Mouse (Mus musculus): ENCODE measurements at regions not wholly inside any gene's neighbourhood (a gene's known extent, or its start where the extent isn't known, plus 50 kb on each side); places are given as distances from the start of the nearest gene placed in this dataset.

DNA sequence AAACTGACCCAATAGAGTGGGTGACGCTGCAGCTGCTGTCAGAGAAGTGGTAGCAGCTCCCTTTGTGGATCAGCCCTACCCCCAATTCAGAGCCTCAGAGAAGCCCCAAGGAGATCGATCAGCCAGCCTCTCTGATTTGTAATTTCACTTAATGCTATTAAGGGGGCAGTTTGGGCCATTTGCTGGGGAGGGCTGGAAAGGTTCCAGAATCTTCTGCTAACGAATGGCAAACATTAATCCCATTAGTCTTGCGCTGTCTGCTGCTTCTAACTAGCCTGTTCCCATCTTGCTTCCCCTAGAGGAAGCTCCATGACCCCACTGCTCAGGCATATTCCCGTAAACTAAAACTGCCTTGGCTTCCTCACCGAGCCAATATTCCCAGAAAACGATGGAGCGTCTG, 59.9 kb upstream of the Lrrn2 start:
- DNase-seq, result no peak

DNA sequence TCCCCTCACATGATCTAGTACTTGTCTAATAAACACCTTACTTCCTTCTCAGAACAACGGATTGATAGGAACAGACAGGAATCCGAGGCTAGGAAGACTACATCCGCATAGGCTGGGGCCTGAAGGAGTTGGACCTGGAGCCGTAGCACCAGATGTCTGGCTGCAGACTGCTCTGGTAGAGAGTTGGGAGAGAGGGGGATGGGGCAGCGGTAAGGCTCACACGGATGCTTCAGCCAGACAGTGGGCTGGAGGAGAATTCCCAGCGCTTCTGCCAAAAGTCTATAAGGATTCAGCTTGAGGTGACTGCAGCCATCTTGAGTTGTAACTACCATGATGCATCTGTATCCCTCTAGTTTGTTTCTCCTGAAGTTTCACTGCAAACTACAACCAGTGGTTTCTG, 61.8 kb upstream of the Lrrn2 start:
- no peak for DNase-seq

DNA sequence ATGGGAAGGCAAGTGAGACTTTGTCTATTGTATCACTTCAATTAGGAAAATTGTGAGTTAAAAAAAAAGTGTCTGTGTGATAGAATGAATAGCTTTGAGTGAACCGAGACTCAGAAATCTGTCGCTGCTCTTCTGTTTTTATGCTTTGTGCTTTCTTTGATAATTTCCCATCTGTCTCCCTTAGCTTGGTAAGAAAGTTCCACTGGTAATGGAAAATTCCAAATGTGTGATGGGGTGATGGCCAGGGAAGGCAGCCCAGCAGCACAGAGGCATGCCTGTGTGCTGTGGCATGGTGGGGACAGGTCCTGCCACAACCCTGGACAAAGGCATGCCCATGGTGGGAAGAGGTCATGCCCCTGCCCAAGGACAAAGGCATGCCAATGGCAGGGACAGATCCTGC, 62.7 kb upstream of the Lrrn2 start:
- no peak for DNase-seq

DNA sequence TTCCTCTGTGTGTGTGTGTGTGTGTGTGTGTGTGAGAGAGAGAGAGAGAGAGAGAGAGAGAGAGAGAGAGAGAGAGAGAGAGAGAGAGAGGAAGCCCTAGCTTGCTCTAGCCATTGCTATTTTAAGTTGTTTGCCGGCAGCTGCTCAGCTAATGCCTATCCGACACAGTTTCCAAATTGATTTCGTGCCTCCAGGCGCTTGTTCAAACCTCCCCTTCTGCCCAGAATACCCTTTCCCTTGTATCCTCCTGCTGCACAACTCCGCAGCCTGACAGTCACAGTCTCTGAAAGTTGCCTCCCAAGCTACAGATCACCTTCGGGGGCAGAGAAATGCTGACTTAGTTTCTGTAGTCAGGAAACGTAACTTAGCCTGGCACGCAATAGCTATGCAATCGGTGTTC, 63.9 kb upstream of the Nfasc start:
- DNase-seq, result no peak

DNA sequence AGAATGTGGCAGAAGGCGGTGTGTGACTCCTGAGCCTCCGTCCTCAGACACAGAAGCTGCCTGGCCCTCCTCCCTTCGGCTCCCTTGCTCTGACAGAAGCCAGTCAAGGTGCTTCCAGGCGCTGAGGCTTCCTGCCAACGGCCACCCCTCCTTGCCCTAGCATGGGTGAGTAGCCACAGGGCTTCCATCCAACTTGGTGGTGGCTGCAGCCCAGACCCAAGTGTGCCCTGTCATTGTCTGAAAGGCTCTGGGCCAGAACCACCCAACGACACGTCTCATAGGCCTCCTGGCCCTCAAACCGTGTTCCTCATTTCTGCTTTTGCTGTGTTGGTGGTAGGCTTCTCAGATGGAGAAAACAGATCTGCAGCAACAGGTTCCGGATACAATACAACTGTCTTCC, 62.2 kb upstream of the Nfasc start:
- DNase-seq, result peak; percentile 24 to 54

DNA sequence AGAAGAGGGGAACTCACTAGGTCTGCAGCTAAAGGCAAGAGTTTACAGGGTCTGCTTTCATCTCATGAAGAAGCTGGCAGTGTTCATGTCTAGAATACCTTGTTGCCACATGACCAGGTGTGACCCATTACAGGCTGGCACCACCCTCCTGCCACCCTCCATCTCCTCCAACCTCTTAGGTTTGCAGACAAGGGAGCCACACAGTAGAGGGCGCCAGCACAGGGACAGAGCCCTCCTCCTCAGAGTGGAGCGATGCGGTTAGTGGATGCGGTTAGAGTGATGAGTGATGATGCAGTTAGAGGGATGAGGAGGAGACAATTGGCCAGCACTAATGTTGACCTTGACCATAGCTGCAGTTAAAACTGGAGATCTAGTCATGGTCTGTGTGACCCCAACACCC, 60.8 kb upstream of the Nfasc start:
- peak in 1 of 2 experiments; percentile 8 for DNase-seq

DNA sequence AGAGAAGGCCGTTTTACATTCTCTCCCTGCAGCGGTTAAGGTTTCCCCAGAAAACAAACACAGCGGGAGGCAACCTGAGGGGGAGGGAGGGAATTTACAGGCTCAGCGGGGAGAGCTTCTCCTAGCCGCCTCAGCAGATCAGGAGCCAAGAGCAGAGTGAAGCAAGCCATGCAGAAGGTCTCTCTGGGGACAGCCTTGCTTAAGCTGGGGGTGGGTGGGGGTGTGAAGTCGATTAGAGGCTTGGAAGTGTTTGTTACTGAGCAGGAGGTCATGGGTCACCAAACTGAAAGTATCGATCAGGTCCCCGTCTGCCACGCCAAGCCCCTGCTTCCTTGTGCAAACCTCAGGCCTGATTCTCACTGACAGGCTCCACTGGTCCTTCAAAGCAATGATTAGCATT, 58.7 kb upstream of the Nfasc start:
- no peak for DNase-seq

DNA sequence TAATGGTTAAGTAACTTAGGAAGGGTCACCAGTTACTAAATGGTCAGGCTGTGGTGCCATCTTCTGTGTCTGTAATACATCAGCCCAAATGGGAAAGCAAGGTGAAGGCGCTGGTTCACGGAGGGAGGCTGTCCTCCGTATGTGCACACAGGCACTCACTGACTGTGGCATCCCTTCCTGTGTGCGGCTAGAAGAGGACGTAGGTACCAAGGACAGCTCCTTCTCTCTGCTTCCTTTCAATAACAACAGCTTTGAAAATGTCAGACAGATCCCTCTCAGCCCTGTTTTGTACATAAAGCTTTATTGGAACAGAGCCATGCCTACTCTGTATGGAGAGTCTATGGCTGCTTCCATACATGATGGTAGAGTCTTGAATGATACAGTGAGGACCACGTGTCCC, 57.7 kb upstream of the Nfasc start:
- DNase-seq, result peak; percentile 27 to 36

DNA sequence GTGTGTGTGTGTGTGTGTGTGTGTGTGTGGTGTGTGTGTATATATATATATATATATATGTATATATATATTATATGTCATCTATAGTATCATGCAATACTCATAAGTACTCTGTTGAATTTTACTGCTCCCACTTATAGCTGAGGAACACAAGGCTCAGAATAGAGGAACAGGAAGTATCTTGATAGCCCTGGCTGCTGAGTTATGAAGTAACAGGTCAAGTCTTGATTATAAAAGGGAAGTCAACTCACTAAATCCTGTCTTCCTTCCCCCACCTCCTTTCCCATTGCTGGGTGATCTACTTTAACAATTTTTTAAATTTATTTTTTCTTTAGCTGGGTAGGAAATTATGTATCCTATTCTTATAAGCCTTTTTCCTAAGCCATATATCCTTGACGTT, 52.9 kb upstream of the Nfasc start:
- no peak for DNase-seq

Measured in kidney, postnatal 36 days (tissue).